Mouse (Mus musculus) small intestine, adult 2 months (tissue): ENCODE measurements at regions not wholly inside any gene's neighbourhood (a gene's known extent, or its start where the extent isn't known, plus 50 kb on each side); places are given as distances from the start of the nearest gene placed in this dataset.

Experiments used
- CTCF ChIP-seq: fragments of 200-500 bp; IDR thresholded peaks from 2 replicates; pipeline ENCODE4 v1.5.1; 2012; ENCODE audit warnings: low read depth, mild to moderate bottlenecking, control low read depth, inconsistent platforms, low read length, moderate library complexity, mixed read lengths; ENCODE audit not compliant: insufficient replicate concordance, insufficient read length; ENCODE audit errors: extremely low read depth
- POLR2A ChIP-seq: fragments of 200-500 bp; IDR thresholded peaks from 2 replicates; pipeline ENCODE4 v1.6.1; 2012; ENCODE audit warnings: low read depth, mild to moderate bottlenecking, control low read depth, inconsistent platforms, low read length, moderate library complexity

DNA sequence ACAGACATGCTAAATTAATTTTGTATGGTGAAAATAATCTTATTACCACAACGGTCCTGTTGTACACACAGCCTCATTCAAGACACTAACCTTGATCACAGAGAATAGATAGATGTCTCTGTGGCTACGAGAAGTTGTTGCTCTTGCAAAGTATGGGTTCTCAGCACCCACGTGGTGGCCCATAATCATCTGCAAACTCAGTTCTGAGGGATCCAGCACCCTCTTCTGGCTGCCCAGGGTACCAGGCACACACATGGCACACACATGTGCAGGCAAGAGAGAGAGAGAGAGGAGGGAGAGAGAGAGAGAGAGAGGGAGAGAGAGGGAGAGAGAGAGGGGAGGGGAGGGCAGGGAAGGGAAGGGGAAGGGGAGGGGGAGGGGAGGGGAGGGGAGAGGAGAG, 226.5 kb upstream of the Ccdc122 start:
- TF ChIP-seq CTCF (no peak), POLR2A (no peak)
